Mouse (Mus musculus) heart, postnatal 0 days (tissue): ENCODE measurements around the gene Pcolce. TPM values are rescaled to one million over a fixed set of nuclear protein-coding genes. Genes with fewer than 3 reads are reported as not detected.
"Not testable (repeated sequence)": the region's sequence is repeated elsewhere in the genome, so short reads cannot be mapped to it uniquely, and the experiment has no call there.

Experiments used
- ATAC-seq: fragments of 200-750 bp; cut with Nextera tagmentation; 2 replicates; pipeline ENCODE4 v1.8.0; 2017; ENCODE audit warnings: low read depth, moderate number of reproducible peaks, moderate library complexity; ENCODE audit not compliant: insufficient read depth
- DNase-seq: peaks from one replicate; pipeline ENCODE4 v3.0.0-alpha.2; 2016; ENCODE audit warnings: low spot score
- H3K27ac ChIP-seq: fragments of 300-500 bp; sonication (generic); 2 replicates; pipeline ENCODE4 v1.5.1; 2014; ENCODE audit warnings: low read depth, mild to moderate bottlenecking
- H3K27me3 ChIP-seq: fragments of 300-500 bp; sonication (generic); 2 replicates; pipeline ENCODE4 v1.6.1; 2014; ENCODE audit warnings: low read length, mixed read lengths; ENCODE audit not compliant: control insufficient read depth, insufficient read depth
- H3K36me3 ChIP-seq: fragments of 300-500 bp; sonication (generic); replicated peaks from 2 replicates; pipeline ENCODE4 v1.6.1; 2014; ENCODE audit warnings: low read length, mixed read lengths; ENCODE audit not compliant: control insufficient read depth, insufficient read depth
- H3K4me1 ChIP-seq: fragments of 300-500 bp; sonication (generic); 2 replicates; pipeline ENCODE4 v1.6.1; 2014; ENCODE audit warnings: antibody characterized with exemption; ENCODE audit not compliant: control insufficient read depth, insufficient read depth
- H3K4me2 ChIP-seq: fragments of 300-500 bp; sonication (generic); 2 replicates; pipeline ENCODE4 v1.6.1; 2014; ENCODE audit warnings: low read depth, mild to moderate bottlenecking, low read length, moderate library complexity
- H3K4me3 ChIP-seq: fragments of 300-500 bp; sonication (generic); 2 replicates; pipeline ENCODE4 v1.5.1; 2014; ENCODE audit warnings: low read depth, low read length
- H3K9ac ChIP-seq: fragments of 300-500 bp; sonication (generic); replicated peaks from 2 replicates; pipeline ENCODE4 v1.6.1; 2014; ENCODE audit warnings: low read depth, low read length, mixed read lengths
- H3K9me3 ChIP-seq: fragments of 300-500 bp; sonication (generic); replicated peaks from 2 replicates; pipeline ENCODE4 v1.6.1; 2016; ENCODE audit warnings: low read length; ENCODE audit not compliant: control insufficient read depth
- CTCF ChIP-seq: IDR thresholded peaks from 2 replicates; pipeline ENCODE4 v1.5.1; 2016; ENCODE audit warnings: antibody characterized with exemption, control low read depth, low read depth
- EP300 ChIP-seq: IDR thresholded peaks from 2 replicates; pipeline ENCODE4 v1.6.1; 2016; ENCODE audit warnings: antibody characterized with exemption, low read depth
- WGBS: fragments of 180-500 bp; shearing (Covaris S2); extraction: QIAGEN DNeasy Blood & Tissue Kit; methylation state at CpG from one replicate; pipeline ENCODE4 v1.1.7; 2014; 5-methylcytosine and 5-hydroxymethylcytosine counted together
- polyA plus RNA-seq: library from polyadenylated mRNA; unstranded; fragments of >200 nt; fragmentation: Nextera tagmentation; extraction: Ambion mirVana; gene quantifications from 2 replicates; pipeline ENCODE4 v1.2.1, GENCODE M21; 2015
- total RNA-seq: library from RNA; depleted of rRNA; stranded (reverse); fragments of >200 nt; gene quantifications from 2 replicates; pipeline ENCODE4 v1.2.3, GENCODE M21; 2014; ENCODE audit warnings: low replicate concordance

Gene Pcolce
- total and polyA plus RNA-seq, 2 experiments from 2014 or later: 116 to 172 TPM

DNA sequence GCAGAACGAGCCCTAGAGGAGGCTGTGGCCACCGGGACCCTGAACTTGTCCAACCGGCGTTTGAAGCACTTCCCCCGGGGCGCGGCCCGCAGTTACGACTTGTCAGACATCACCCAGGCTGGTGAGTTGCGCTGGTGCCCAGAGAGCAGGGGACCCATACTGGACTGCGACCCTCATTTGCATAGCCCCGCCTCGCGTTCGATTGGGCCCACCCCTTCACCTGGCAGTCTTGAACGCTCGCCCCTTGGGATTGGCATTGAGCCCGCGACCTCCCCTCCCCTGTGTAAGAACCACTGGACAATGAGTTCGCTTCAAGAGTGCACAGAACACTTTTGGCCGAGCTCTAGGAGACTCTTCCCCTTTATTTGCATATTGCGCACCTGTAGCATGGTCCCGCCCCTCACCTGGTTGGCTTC is 15.7 kb upstream of the Pcolce start:
- peak overlapping the region; percentile 70 for H3K9ac ChIP-seq
- ATAC-seq (peak; percentile 3; the same call in 1 of the 2 replicates), DNase-seq (no peak)
- under 1% methylated on average over 21 of the region's 23 CpGs for WGBS
- no peaks in the 10 kb centered on the region for H3K27me3 ChIP-seq
- H3K27ac ChIP-seq: peak overlapping the region; percentile 88
- no peaks in the 10 kb centered on the region for H3K9me3 ChIP-seq
- H3K4me3 ChIP-seq: peak overlapping the region; percentile 79
- TF ChIP-seq CTCF (no peak), EP300 (no peak)
- H3K4me1 ChIP-seq: peaks cover 23% of the 10 kb centered on the region
- peaks cover 20% of the 10 kb centered on the region for H3K36me3 ChIP-seq
- H3K4me2 ChIP-seq: peak overlapping the region; percentile 92

DNA sequence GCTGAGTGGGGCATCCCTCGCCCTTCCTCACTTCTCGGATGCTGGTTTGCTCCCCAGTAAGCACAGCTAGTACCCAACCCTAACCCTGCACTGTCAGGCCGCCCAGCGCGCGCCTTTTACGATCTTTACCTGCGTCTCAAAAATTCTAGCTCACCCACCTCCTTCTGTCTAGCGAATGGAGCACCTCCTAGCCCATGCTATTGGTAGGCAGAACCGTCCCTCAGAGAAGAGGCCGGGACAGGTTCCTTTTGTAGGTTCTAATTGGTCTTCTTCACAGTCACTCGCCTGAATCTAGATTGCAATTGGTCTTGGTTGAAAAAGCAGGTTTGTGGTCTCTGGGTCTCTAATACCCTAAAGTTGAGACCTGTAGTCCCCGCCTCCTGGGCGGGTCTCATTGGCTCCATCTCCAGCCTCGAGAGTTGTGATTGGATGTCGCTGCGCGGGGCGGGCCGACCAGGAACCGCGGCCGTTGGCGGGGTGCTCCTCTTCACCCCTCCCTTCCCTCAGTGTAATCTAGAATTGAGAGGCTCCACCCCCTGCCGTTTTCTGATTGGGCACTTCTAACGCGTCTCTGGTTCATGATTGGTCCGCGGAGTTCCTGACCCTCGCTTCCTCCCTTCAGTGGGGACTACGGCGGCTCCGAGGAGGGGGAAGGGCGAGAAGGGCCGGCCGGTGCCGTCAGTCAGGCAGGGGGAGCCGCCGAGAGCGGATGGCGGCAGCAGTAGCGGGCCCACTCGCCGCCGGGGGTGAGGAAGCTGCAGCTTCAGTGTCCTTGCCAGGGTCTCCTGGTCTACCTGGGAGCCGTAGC is 15.1 kb upstream of the Pcolce start, which contains the start of the genes Fbxo24, Lrch4 and Gm20605:
Gene Fbxo24, minus strand, starts transcription at position 505 of the 808 bp plus-strand sequence.
Gene Lrch4, plus strand, starts transcription at position 624 of the 808 bp plus-strand sequence.
Gene Gm20605, plus strand, starts transcription at position 678 of the 808 bp plus-strand sequence.
- ATAC-seq (peak; percentile 97), DNase-seq (peak; percentile 100)
- peak within 1 kb of the TSS; percentile 92 for H3K4me2 ChIP-seq
- peak within 1 kb of the TSS; percentile 88 for H3K27ac ChIP-seq
- H3K4me3 ChIP-seq: peak within 1 kb of the TSS; percentile 79
- TF ChIP-seq CTCF (no peak), EP300 (peak; percentile 83; the same call in 1 of the 2 replicates)
- peaks cover 23% of the 10 kb centered on the region for H3K4me1 ChIP-seq
- no peaks in the 10 kb centered on the region for H3K27me3 ChIP-seq
- peak within 1 kb of the TSS; percentile 70 for H3K9ac ChIP-seq
- WGBS: under 1% methylated on average over 45 of the region's 46 CpGs
- no peaks in the 10 kb centered on the region for H3K9me3 ChIP-seq
- H3K36me3 ChIP-seq: peaks cover 13% of the 10 kb centered on the region

DNA sequence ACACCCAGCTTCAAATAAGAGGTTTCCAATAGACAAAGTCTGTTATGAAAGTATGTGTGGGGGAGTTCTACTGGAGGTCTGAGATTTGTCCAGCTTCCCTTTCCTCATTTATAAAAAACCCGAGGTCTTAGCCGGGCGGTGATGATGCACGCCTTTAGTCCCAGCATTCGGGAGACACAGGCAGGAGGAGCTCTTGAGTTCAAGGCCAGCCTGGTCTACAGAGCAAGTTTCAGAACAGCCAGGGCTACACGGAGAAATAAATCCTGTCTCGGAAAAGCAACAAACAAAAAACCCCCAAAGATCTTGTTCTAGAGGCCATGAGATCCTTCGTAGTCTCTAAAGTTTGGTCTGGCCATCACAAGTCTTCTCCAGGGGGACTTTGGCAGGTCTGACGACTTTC is 14.4 kb upstream of the Pcolce start:
- H3K4me3 ChIP-seq: peak overlapping the region; percentile 59
- no peaks in the 10 kb centered on the region for H3K9me3 ChIP-seq
- H3K9ac ChIP-seq: peak overlapping the region; percentile 66
- ATAC-seq (no peak), DNase-seq (peak; percentile 44)
- peaks cover 23% of the 10 kb centered on the region for H3K4me1 ChIP-seq
- H3K4me2 ChIP-seq: peak overlapping the region; percentile 86
- peak overlapping the region; percentile 84 for H3K27ac ChIP-seq
- 5% methylated on average over 9 of the region's 9 CpGs for WGBS
- TF ChIP-seq EP300 (no peak), CTCF (peak; percentile 7; the same call in 1 of the 2 replicates)
- peaks cover 6% of the 10 kb centered on the region; the same call in 1 of the 2 replicates for H3K36me3 ChIP-seq
- H3K27me3 ChIP-seq: no peaks in the 10 kb centered on the region

DNA sequence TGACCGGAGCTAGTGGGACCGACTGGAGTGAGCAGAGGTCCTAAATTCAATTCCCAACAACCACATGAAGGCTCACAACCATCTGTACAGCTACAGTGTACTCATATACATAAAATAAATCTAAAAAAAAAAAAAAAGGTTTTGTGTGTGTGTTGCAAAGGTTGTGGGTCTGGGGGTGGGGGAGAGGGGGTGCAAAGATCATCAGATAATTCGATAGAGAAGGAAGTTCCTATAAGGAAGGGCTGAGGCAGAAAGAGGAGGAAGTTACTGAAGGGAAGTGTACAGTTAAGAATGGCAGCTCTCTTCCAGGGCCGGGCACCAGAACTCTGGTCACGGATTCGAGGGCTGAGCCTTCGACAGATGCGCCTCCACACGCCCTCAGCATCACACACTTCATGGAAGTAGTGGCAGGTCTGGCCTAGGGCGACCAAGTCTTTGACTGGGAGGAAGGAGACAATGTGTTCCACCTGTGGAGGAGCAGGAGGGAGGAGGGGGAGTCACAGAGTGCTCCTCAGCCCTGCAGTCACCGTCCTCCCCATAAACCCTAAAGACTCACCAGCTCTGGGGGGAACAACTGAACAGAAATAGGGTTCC is 10.4 kb upstream of the Pcolce start:
- no peaks in the 10 kb centered on the region for H3K27me3 ChIP-seq
- WGBS: 73% methylated on average over 11 of the region's 11 CpGs
- TF ChIP-seq EP300: no peak
- TF ChIP-seq CTCF: no peak
- H3K27ac ChIP-seq: no peak overlapping the region
- DNase-seq: no peak
- no peak overlapping the region for H3K4me3 ChIP-seq
- no peak overlapping the region for H3K4me2 ChIP-seq
- no peak for ATAC-seq
- H3K9ac ChIP-seq: no peak overlapping the region
- H3K36me3 ChIP-seq: no peaks in the 10 kb centered on the region
- H3K4me1 ChIP-seq: 0 out of 2 replicates have a peak, but pooled peaks cover 5% of the 10 kb centered on the region
- no peaks in the 10 kb centered on the region for H3K9me3 ChIP-seq

DNA sequence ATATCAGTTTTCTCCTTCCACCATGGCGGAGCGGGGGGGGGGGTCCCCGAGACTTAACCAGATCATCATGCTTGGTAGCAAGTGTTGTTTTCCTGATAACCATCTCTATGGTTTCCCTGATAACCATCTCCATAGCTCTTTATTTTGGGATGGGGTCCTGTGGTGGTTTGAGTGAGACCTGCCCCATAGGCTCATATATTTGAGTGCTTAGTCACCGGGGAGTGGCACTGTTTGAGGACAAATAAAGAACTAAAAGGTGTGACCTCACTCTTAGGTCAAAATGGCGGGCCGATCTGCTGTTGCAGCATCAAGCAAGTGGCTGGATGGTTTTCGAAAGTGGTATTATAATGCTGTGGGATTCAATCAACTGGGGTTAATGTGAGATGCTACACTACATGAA is 1.8 kb upstream of the Pcolce start:
- no peak for TF ChIP-seq CTCF
- TF ChIP-seq EP300: no peak
- Histone ChIP-seq H3K27me3 (no peaks in the 10 kb centered on the region), H3K27ac (no peak overlapping the region), H3K4me1 (peaks cover 25% of the 10 kb centered on the region), H3K9me3 (no peaks in the 10 kb centered on the region), H3K9ac (no peak overlapping the region), H3K4me2 (no peak overlapping the region), H3K4me3 (no peak overlapping the region), H3K36me3 (no peaks in the 10 kb centered on the region)
- WGBS: 85% methylated on average over 7 of the region's 7 CpGs
- ATAC-seq (no peak), DNase-seq (no peak)

DNA sequence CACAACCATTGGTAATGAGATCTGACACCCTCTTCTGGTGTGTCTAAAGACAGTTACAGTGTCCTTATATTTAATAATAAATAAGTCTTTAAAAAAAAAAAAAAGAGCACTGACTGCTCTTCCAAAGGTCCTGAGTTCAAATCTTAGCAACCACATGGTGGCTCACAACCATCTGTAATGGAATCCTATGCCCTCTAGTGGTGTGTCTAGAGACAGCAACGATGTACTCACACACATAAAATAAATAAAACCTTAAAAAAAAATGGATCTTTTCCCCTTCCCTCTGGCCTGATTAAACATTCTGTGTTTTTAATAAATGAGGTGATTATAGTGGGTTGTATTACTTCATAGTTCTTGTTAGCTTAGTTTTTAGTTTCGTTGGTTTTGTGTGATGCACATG is 1.3 kb upstream of the Pcolce start:
- DNase-seq, H3K4me3 ChIP-seq, H3K36me3 ChIP-seq, H3K9me3 ChIP-seq, H3K9ac ChIP-seq, H3K27ac ChIP-seq, H3K27me3 ChIP-seq, H3K4me2 ChIP-seq, ATAC-seq: not testable (repeated sequence)
- H3K4me1 ChIP-seq: peaks cover 29% of the 10 kb centered on the region
- WGBS: 93% methylated on average over 2 of the region's 2 CpGs
